ENCODE assay signal across 10 mouse cellular contexts in the genomic region with DNA sequence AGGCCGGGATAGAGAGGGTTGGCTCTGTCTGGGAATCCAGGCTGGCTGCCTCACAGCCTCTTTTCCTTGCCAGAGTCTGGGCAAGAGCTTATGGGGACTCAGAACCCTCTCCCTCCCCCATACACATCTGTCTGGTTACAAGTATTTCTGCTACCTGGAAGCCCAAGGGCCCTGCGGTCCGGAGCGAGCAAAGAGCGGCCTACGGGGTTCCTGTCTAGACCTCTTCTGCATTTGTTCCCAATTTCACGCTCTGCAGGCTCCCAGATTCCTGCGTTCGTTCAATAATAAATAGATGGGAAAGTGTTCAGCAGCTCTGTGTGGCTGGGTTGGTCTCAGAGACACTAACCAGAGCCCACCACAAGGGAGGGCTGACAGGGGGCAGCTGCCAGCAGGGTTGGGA. TPM values are rescaled to one million over a fixed set of nuclear protein-coding genes. Genes with fewer than 3 reads are reported as not detected.
DNase-seq lines count a peak whose midpoint lies in the region; ATAC-seq and TF ChIP-seq lines count a peak whose summit lies in the region.
"Had no signal": no experiment of that assay in that cellular context is flagged by ENCODE, and none has a peak within 500 bp of the region (broad histone marks: within the 10 kb centered on the region; RNA-seq: fewer than 3 reads in every experiment).

No protein-coding gene starts in this region.

- DNase-seq in heart, embryonic 10.5 days (ENCODE audit: low spot score), result no peak
- no peak for DNase-seq in spleen, adult 2 months (ENCODE audit: low read depth in 1 of 2, low spot score in 2 of 2)
- DNase-seq in spleen, postnatal 4 days (ENCODE audit: low spot score in 2 of 2), result no peak
- no peak for DNase-seq in adrenal gland, postnatal 10 days
- DNase-seq in cerebellum, adult 11 months, result no peak
- no peak for DNase-seq in spleen, postnatal 36 days (ENCODE audit: low spot score in 2 of 2)

- H3K9me3 ChIP-seq in heart, embryonic 10.5 days, result no peaks in the 10 kb centered on the region
- no peaks in the 10 kb centered on the region for H3K9me3 ChIP-seq in heart, embryonic 12.5 days (replicated peaks)
- H3K9me3 ChIP-seq in limb, embryonic 12.5 days, result no peaks in the 10 kb centered on the region

- no peak overlapping the region for H3K4me3 ChIP-seq in heart, embryonic 10.5 days
- no peak overlapping the region for H3K4me3 ChIP-seq in heart, embryonic 12.5 days
- no peak overlapping the region for H3K4me3 ChIP-seq in spleen, adult 2 months (ENCODE audit: extremely low read depth, insufficient read depth, insufficient read length)
- no peak overlapping the region for H3K4me3 ChIP-seq in limb, embryonic 12.5 days (replicated peaks)

- ATAC-seq in heart, embryonic 12.5 days (ENCODE audit: insufficient number of reproducible peaks, low FRiP score), result no peak
- ATAC-seq in limb, embryonic 12.5 days (ENCODE audit: insufficient number of reproducible peaks, insufficient read depth, low FRiP score, low TSS enrichment, low read depth), result peak; percentile 16

- 68% methylated on average over 9 of the region's 9 CpGs for WGBS in heart, embryonic 10.5 days
- whole genome bisulfite sequencing in heart, embryonic 12.5 days, result 69% methylated on average over 9 of the region's 9 CpGs
- 22% methylated on average over 9 of the region's 9 CpGs for WGBS in spleen, adult 2 months
- 15% methylated on average over 9 of the region's 9 CpGs for WGBS in limb, embryonic 12.5 days

- H3K27ac ChIP-seq in heart, embryonic 10.5 days, result peak overlapping the region; percentile 52
- no peak overlapping the region for H3K27ac ChIP-seq in heart, embryonic 12.5 days (ENCODE audit: poor library complexity, severe bottlenecking)
- H3K27ac ChIP-seq in spleen, adult 2 months (ENCODE audit: insufficient read depth, low read length), result peak overlapping the region; percentile 57
- H3K27ac ChIP-seq in limb, embryonic 12.5 days, result peak overlapping the region; percentile 90

- TF ChIP-seq POLR2A in spleen, adult 2 months (IDR thresholded peaks at IDR 0.05; ENCODE audit: low read depth, low read length), result no peak

- no peak overlapping the region for H3K9ac ChIP-seq in heart, embryonic 12.5 days
- H3K9ac ChIP-seq in limb, embryonic 12.5 days (replicated peaks), result no peak overlapping the region

- TF ChIP-seq CTCF in spleen, adult 2 months (IDR thresholded peaks at IDR 0.05; ENCODE audit: extremely low read depth, insufficient read depth, insufficient read length, insufficient replicate concordance), result no peak

- H3K4me2 ChIP-seq in heart, embryonic 12.5 days, result no peak overlapping the region
- peak overlapping the region; percentile 44 for H3K4me2 ChIP-seq in limb, embryonic 12.5 days

- H3K4me1 ChIP-seq in heart, embryonic 10.5 days, result peaks cover 60% of the 10 kb centered on the region
- peaks cover 48% of the 10 kb centered on the region for H3K4me1 ChIP-seq in heart, embryonic 12.5 days (replicated peaks)
- H3K4me1 ChIP-seq in spleen, adult 2 months (ENCODE audit: control insufficient read depth, insufficient read depth, insufficient read length), result peaks cover 20% of the 10 kb centered on the region
- peaks cover 71% of the 10 kb centered on the region for H3K4me1 ChIP-seq in limb, embryonic 12.5 days (replicated peaks)

- H3K27me3 ChIP-seq in heart, embryonic 10.5 days (ENCODE audit: insufficient read depth, poor library complexity, severe bottlenecking), result peaks cover 10% of the 10 kb centered on the region; the same call in 1 of the 2 replicates
- peaks cover 8% of the 10 kb centered on the region; the same call in 1 of the 2 replicates for H3K27me3 ChIP-seq in heart, embryonic 12.5 days (replicated peaks)
- H3K27me3 ChIP-seq in spleen, adult 2 months (ENCODE audit: control insufficient read depth, insufficient read depth, low read length), result no peaks in the 10 kb centered on the region
- peaks cover 11% of the 10 kb centered on the region for H3K27me3 ChIP-seq in limb, embryonic 12.5 days

- no peaks in the 10 kb centered on the region for H3K36me3 ChIP-seq in heart, embryonic 10.5 days
- H3K36me3 ChIP-seq in heart, embryonic 12.5 days, result no peaks in the 10 kb centered on the region
- no peaks in the 10 kb centered on the region for H3K36me3 ChIP-seq in spleen, adult 2 months (ENCODE audit: control insufficient read depth, insufficient read depth, low read length)
- no peaks in the 10 kb centered on the region for H3K36me3 ChIP-seq in limb, embryonic 12.5 days

RNA-seq across cellular contexts. Expression of a gene that starts 19.7 kb away (rescaled TPM):
- 0.25 and 0.39 TPM in 2 replicates for polyA plus RNA-seq in heart, embryonic 10.5 days (2016; fragmentation: Nextera tagmentation; extraction: Ambion mirVana)
- 0.50 and 0.56 TPM in 2 replicates for polyA plus RNA-seq in heart, embryonic 12.5 days (2016; fragmentation: Nextera tagmentation; extraction: Ambion mirVana)
- polyA plus RNA-seq in spleen, adult 2 months (2012; rRNA removed), result not detected in 2 replicates
- 0.52 and 0.75 TPM in 2 replicates for polyA plus RNA-seq in limb, embryonic 12.5 days (2016; fragmentation: Nextera tagmentation; extraction: Ambion mirVana)
- 1 to 10 TPM; 2.0 TPM for total RNA-seq in adrenal gland, postnatal 10 days (2021)
- total RNA-seq: gastrocnemius, postnatal 25 days; hematopoietic stem cell, adult 5-6 weeks had no signal

RNA-seq across cellular contexts. Expression of a gene that starts 42.5 kb away (rescaled TPM):
- 0.21 and 0.69 TPM in 2 replicates for polyA plus RNA-seq in heart, embryonic 10.5 days (2016; fragmentation: Nextera tagmentation; extraction: Ambion mirVana)
- 0.15 and 0.28 TPM in 2 replicates for polyA plus RNA-seq in heart, embryonic 12.5 days (2016; fragmentation: Nextera tagmentation; extraction: Ambion mirVana)
- 0.04 TPM in 1 of 2 replicates, not detected in the other for polyA plus RNA-seq in spleen, adult 2 months (2012; rRNA removed)
- 0.10 and 0.25 TPM in 2 replicates for polyA plus RNA-seq in limb, embryonic 12.5 days (2016; fragmentation: Nextera tagmentation; extraction: Ambion mirVana)
- total RNA-seq in adrenal gland, postnatal 10 days (2021), result 100 to 1,000 TPM; 330 to 339 TPM
- total RNA-seq: gastrocnemius, postnatal 25 days; hematopoietic stem cell, adult 5-6 weeks had no signal

RNA-seq across cellular contexts. Expression of a gene that starts 43.4 kb away (rescaled TPM):
- polyA plus RNA-seq in heart, embryonic 10.5 days (2016; fragmentation: Nextera tagmentation; extraction: Ambion mirVana), result 9.7 and 13.5 TPM in 2 replicates
- 10.9 and 12.2 TPM in 2 replicates for polyA plus RNA-seq in heart, embryonic 12.5 days (2016; fragmentation: Nextera tagmentation; extraction: Ambion mirVana)
- 33.6 and 45.1 TPM in 2 replicates for polyA plus RNA-seq in spleen, adult 2 months (2012; rRNA removed)
- 11.8 and 12.3 TPM in 2 replicates for polyA plus RNA-seq in limb, embryonic 12.5 days (2016; fragmentation: Nextera tagmentation; extraction: Ambion mirVana)
- 10 to 100 TPM in 1 of 2 experiments, 1 to 10 TPM in 1; 8.1 to 15.9 TPM for total RNA-seq in adrenal gland, postnatal 10 days (2021)
- total RNA-seq: hematopoietic stem cell, adult 5-6 weeks had no signal

RNA-seq across cellular contexts. Expression of a gene that starts 50.6 kb away (rescaled TPM):
- 0.09 TPM in 1 of 2 replicates, not detected in the other for polyA plus RNA-seq in heart, embryonic 10.5 days (2016; fragmentation: Nextera tagmentation; extraction: Ambion mirVana)
- 0.17 and 0.18 TPM in 2 replicates for polyA plus RNA-seq in heart, embryonic 12.5 days (2016; fragmentation: Nextera tagmentation; extraction: Ambion mirVana)
- polyA plus RNA-seq in spleen, adult 2 months (2012; rRNA removed), result 0.47 and 0.67 TPM in 2 replicates
- polyA plus RNA-seq in limb, embryonic 12.5 days (2016; fragmentation: Nextera tagmentation; extraction: Ambion mirVana), result 16.9 and 24.6 TPM in 2 replicates
- total RNA-seq in adrenal gland, postnatal 10 days (2021), result 1 to 10 TPM in 1 of 2 experiments, under 1 TPM in 1; 0.45 to 2.7 TPM
- total RNA-seq: hematopoietic stem cell, adult 5-6 weeks had no signal
